Mouse (Mus musculus) left cerebral cortex, postnatal 25 days (tissue): Measurements from ENCODE around the gene S100a14. TPM values are rescaled to one million over a fixed set of nuclear protein-coding genes. Genes with fewer than 3 reads are reported as not detected.

Source experiments
- DNase-seq, 2 experiments: peaks; one replicate each; pipeline ENCODE4 v3.0.0; 2022; ENCODE audit warnings: low spot score in 2 of 2, mixed read lengths in 1 of 2
- intact Hi-C: fragments of 180-260 bp; cut with DNase I; formaldehyde crosslinking; loops from one replicate; pipeline ENCODE4 v1.15.1; 2025
- total RNA-seq, 2 experiments: library from RNA; stranded (reverse); gene quantifications; 2 replicates each; pipeline ENCODE4 v1.2.3; 2021

S100a14 gene
- total RNA-seq, 2 experiments from 2014 or later, result 0.50 to 0.71 TPM

DNA sequence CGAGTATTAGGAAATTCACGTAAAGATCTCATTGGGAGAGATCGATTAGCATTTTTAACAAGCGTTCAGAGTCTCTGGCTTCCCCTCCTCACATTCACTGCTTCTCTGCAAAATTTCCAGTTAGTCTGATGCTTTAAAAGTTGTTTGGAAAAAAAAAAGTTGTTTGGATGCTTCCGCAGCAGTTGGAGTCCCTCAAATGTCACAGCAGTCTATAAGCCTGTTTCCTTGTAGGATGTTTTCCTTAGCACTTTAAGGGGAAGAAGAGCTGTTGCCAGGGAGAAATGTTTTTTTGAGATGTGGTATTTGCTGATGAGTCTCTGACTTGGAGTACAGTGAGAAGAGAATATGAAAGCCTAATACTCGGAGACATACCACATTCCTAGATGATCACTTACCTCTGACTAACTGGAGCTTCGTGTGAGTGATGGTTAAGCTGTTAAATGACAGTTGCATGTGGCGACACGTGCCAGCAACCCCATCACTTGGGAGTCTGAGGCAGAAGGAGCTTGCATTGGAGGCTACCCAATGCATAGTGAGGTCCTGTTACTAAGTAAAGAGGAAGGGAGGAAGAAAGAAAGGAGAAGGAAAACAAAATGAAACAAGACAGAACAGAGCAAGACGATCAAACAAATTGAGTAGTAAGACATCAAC is 49.8 kb downstream of the S100a14 start:
- intact Hi-C loops, result no loop called here
- DNase-seq, result no peak

Other genes with a start within 250 kb of the S100a14 start
- gene Gatad2b, start 233.7 kb upstream of the S100a14 start, total RNA-seq, result 10 to 100 TPM; 88.3 to 97.4 TPM
- 1 to 10 TPM; 7.2 to 8.1 TPM for gene Slc27a3, start 136.9 kb upstream of the S100a14 start, total RNA-seq
- gene Ints3, start 93.2 kb upstream of the S100a14 start, total RNA-seq, result 10 to 100 TPM; 64.3 to 70.2 TPM
- 1 to 10 TPM; 3.0 to 3.1 TPM for gene Npr1, start 61.0 kb upstream of the S100a14 start, total RNA-seq
- 10 to 100 TPM; 81.2 to 84.6 TPM for gene Ilf2, start 50.7 kb upstream of the S100a14 start, total RNA-seq
- 10 to 100 TPM; 46.6 to 52.8 TPM for gene Snapin, start 35.8 kb upstream of the S100a14 start, total RNA-seq
- 100 to 1,000 TPM; 177 to 179 TPM for gene Chtop, start 17.4 kb upstream of the S100a14 start, total RNA-seq
- 100 to 1,000 TPM; 113 to 116 TPM for gene S100a1, start 12.5 kb upstream of the S100a14 start, total RNA-seq
- gene S100a13, start 12.4 kb upstream of the S100a14 start, total RNA-seq, result 10 to 100 TPM; 17.0 to 21.1 TPM
- 10 to 100 TPM; 73.7 to 82.8 TPM for gene S100a16, start 10.4 kb downstream of the S100a14 start, total RNA-seq
- 1 to 10 TPM; 1.1 to 1.4 TPM for gene S100a3, start 33.7 kb downstream of the S100a14 start, total RNA-seq
- gene S100a2, start 63.4 kb downstream of the S100a14 start, total RNA-seq, result not detected
- not detected for gene Gm42674, start 75.0 kb downstream of the S100a14 start, total RNA-seq
- 1 to 10 TPM; 3.6 to 7.5 TPM for gene S100a4, start 76.9 kb downstream of the S100a14 start, total RNA-seq
- gene S100a5, start 81.7 kb downstream of the S100a14 start, total RNA-seq, result not detected
- gene S100a6, start 86.0 kb downstream of the S100a14 start, total RNA-seq, result 10 to 100 TPM; 24.6 to 31.1 TPM
- under 1 TPM; 0.69 to 0.94 TPM for gene S100a7a, start 127.2 kb downstream of the S100a14 start, total RNA-seq
- not detected for gene S100a8, start 142.1 kb downstream of the S100a14 start, total RNA-seq
- gene S100a9, start 168.9 kb downstream of the S100a14 start, total RNA-seq, result not detected
- not detected for gene Pglyrp4, start 200.1 kb downstream of the S100a14 start, total RNA-seq